In genomic region chr9:9124156-9124555, GRCm38 (mm10) we compare ENCODE assay signal across 22 mouse cellular contexts.
DNase-seq lines count a peak whose midpoint lies in the region; ATAC-seq and TF ChIP-seq lines count a peak whose summit lies in the region.
"Had no signal": no experiment of that assay in that cellular context is flagged by ENCODE, and none has a peak within 500 bp of the region (broad histone marks: within the 10 kb centered on the region; RNA-seq: fewer than 3 reads in every experiment).

No protein-coding gene starts in this region.

- no peak overlapping the region for H3K9ac ChIP-seq in limb, embryonic 14.5 days (ENCODE audit: low read depth, low read length, severe bottlenecking)
- H3K9ac ChIP-seq in midbrain, embryonic 11.5 days (ENCODE audit: low read length) = no peak overlapping the region
- H3K9ac ChIP-seq: forebrain, postnatal 0 days; kidney, embryonic 15.5 days; liver, embryonic 12.5 days had no signal

- no peaks in the 10 kb centered on the region for H3K27me3 ChIP-seq in limb, embryonic 14.5 days (ENCODE audit: control insufficient read depth, insufficient read depth, low read length)
- no peaks in the 10 kb centered on the region for H3K27me3 ChIP-seq in midbrain, embryonic 11.5 days (ENCODE audit: control insufficient read depth, insufficient read depth, low read length)
- H3K27me3 ChIP-seq: CH12.LX; kidney, embryonic 15.5 days; liver, embryonic 12.5 days had no signal

- no peak overlapping the region for H3K4me3 ChIP-seq in limb, embryonic 14.5 days (replicated peaks; ENCODE audit: low read length)
- no peak overlapping the region for H3K4me3 ChIP-seq in midbrain, embryonic 11.5 days (ENCODE audit: low read depth, low read length)
- H3K4me3 ChIP-seq: heart, embryonic 10.5 days; kidney, embryonic 15.5 days; left cerebral cortex, adult 2 months; liver, embryonic 12.5 days; midbrain, embryonic 10.5 days had no signal

- peaks cover 9% of the 10 kb centered on the region for H3K4me1 ChIP-seq in limb, embryonic 14.5 days (ENCODE audit: control insufficient read depth, insufficient read depth, low read length)
- no peaks in the 10 kb centered on the region for H3K4me1 ChIP-seq in midbrain, embryonic 11.5 days (ENCODE audit: control insufficient read depth, insufficient read depth, low read length)

- H3K4me2 ChIP-seq in limb, embryonic 14.5 days (replicated peaks; ENCODE audit: low read depth, low read length, severe bottlenecking) = no peak overlapping the region
- H3K4me2 ChIP-seq in midbrain, embryonic 11.5 days = no peak overlapping the region
- H3K4me2 ChIP-seq: kidney, embryonic 15.5 days; liver, embryonic 12.5 days had no signal

- no peaks in the 10 kb centered on the region for H3K36me3 ChIP-seq in limb, embryonic 14.5 days (ENCODE audit: control insufficient read depth, insufficient read depth, low read length)
- H3K36me3 ChIP-seq in midbrain, embryonic 11.5 days (ENCODE audit: control insufficient read depth, insufficient read depth, low read length) = no peaks in the 10 kb centered on the region
- H3K36me3 ChIP-seq: G1E; heart, embryonic 10.5 days; kidney, embryonic 15.5 days; liver, embryonic 12.5 days; midbrain, embryonic 10.5 days had no signal

- H3K9me3 ChIP-seq in limb, embryonic 14.5 days (ENCODE audit: control insufficient read depth, low read length) = no peaks in the 10 kb centered on the region
- no peaks in the 10 kb centered on the region for H3K9me3 ChIP-seq in midbrain, embryonic 11.5 days (ENCODE audit: control insufficient read depth, low read length)
- H3K9me3 ChIP-seq: G1E; heart, embryonic 10.5 days; kidney, embryonic 15.5 days; liver, embryonic 12.5 days; midbrain, embryonic 10.5 days had no signal

- peak; percentile 83 for DNase-seq in heart, adult 11 months
- no peak for DNase-seq in heart, postnatal 4 days
- peak; percentile 13 for DNase-seq in lung, postnatal 36 days
- DNase-seq in lung, postnatal 10 days = no peak
- DNase-seq in limb, embryonic 14.5 days (ENCODE audit: low spot score) = peak; percentile 71
- no peak for DNase-seq in midbrain, embryonic 11.5 days (ENCODE audit: low spot score, missing footprints)
- no peak for DNase-seq in layer of hippocampus, postnatal 25 days (ENCODE audit: extremely low spot score in 1 of 2, low spot score in 1 of 2)
- DNase-seq: adrenal gland, postnatal 10 days; B cell, adult 2 months; cerebellum, adult 8-10 months; forebrain, postnatal 0 days; kidney, adult 11 months; layer of hippocampus, adult 9-11 months; lung, adult 18-20 months; spleen, adult 18-20 months had no signal

- TF ChIP-seq POLR2A in limb, embryonic 14.5 days (IDR thresholded peaks at IDR 0.05; ENCODE audit: borderline replicate concordance, extremely low read depth, insufficient read depth, insufficient read length) = no peak

- no peak overlapping the region for H3K27ac ChIP-seq in limb, embryonic 14.5 days (replicated peaks; ENCODE audit: low read depth, low read length)
- no peak overlapping the region for H3K27ac ChIP-seq in midbrain, embryonic 11.5 days (ENCODE audit: low read depth, low read length)
- H3K27ac ChIP-seq: heart, embryonic 10.5 days; kidney, embryonic 15.5 days; left cerebral cortex, adult 2 months; liver, embryonic 12.5 days; midbrain, embryonic 10.5 days had no signal

- 44% methylated on average over 2 of the region's 2 CpGs for WGBS in limb, embryonic 14.5 days
- WGBS in midbrain, embryonic 11.5 days = 84% methylated on average over 2 of the region's 2 CpGs

- peak; percentile 55 for ATAC-seq in limb, embryonic 14.5 days (ENCODE audit: low FRiP score, low read depth)
- ATAC-seq in midbrain, embryonic 11.5 days (ENCODE audit: low FRiP score) = no peak
- ATAC-seq: forebrain, postnatal 0 days; liver, embryonic 12.5 days had no signal

Comparison
In these comparisons a context has a peak if more than half of its experiments do, and no peak if none do; other contexts are left out.
1. DNase-seq: peak in heart, adult 11 months (single experiment), lung, postnatal 36 days (single experiment) and limb, embryonic 14.5 days (single experiment); none in heart, postnatal 4 days (single experiment), lung, postnatal 10 days (single experiment), midbrain, embryonic 11.5 days (single experiment) and layer of hippocampus, postnatal 25 days (0 of 2).